Mouse (Mus musculus) adrenal gland, postnatal 10 days (tissue): Measurements from ENCODE around the gene Tbl1x. TPM values are rescaled to one million over a fixed set of nuclear protein-coding genes. Genes with fewer than 3 reads are reported as not detected.
"Not testable (repeated sequence)": the region's sequence is repeated elsewhere in the genome, so short reads cannot be mapped to it uniquely, and the experiment has no call there.

ENCODE experiments used
- DNase-seq: peaks from one replicate; pipeline ENCODE4 v3.0.0; 2021; ENCODE audit warnings: mixed read lengths
- long read RNA-seq, 2 experiments: library from polyadenylated mRNA; stranded (forward); transcript quantifications; one replicate each; pipeline ENCODE4 v2.0.0; 2021
- total RNA-seq, 2 experiments: library from RNA; stranded (reverse); gene quantifications; 2 replicates each; pipeline ENCODE4 v1.2.3; 2021

Gene Tbl1x
- 10 to 100 TPM; 57.3 to 59.6 TPM for total RNA-seq
- long read RNA-seq, experiment 1, full-length matches to known transcripts, result 32 of 46 reads
- long read RNA-seq, experiment 1, partial matches to known transcripts, result 5 of 46 reads
- long read RNA-seq, experiment 1, other reads (novel, unspliced or antisense), result 9 of 46 reads
- long read RNA-seq, experiment 2, full-length matches to known transcripts, result 11 of 18 reads
- long read RNA-seq, experiment 2, partial matches to known transcripts, result 1 of 18 reads
- long read RNA-seq, experiment 2, other reads (novel, unspliced or antisense), result 6 of 18 reads

- DNase-seq, result peak; percentile 79
Measured at GRCm38 (mm10) chrX:77510371-77511300, at the start of gene Tbl1x. TSS of gene Tbl1x (plus strand) at chrX:77511013.

- DNase-seq, result no peak
Measured at GRCm38 (mm10) chrX:77469216-77469615, 41.6 kb upstream of the Tbl1x start.

- no peak for DNase-seq
Measured at GRCm38 (mm10) chrX:77472858-77473257, 38.0 kb upstream of the Tbl1x start.

- no peak for DNase-seq
Measured at GRCm38 (mm10) chrX:77473511-77473910, 37.3 kb upstream of the Tbl1x start.

- no peak for DNase-seq
Measured at GRCm38 (mm10) chrX:77474551-77474950, 36.3 kb upstream of the Tbl1x start.

GRCm38 (mm10) chrX:77477526-77477925 lies 33.3 kb upstream of the Tbl1x start:
- DNase-seq, result no peak

- peak; percentile 45 for DNase-seq
Measured at GRCm38 (mm10) chrX:77487922-77488799, 22.7 kb upstream of the Tbl1x start.

- DNase-seq, result no peak
Measured at GRCm38 (mm10) chrX:77490127-77490526, 20.7 kb upstream of the Tbl1x start.

GRCm38 (mm10) chrX:77509149-77509548 lies 1.7 kb upstream of the Tbl1x start:
- peak; percentile 89 for DNase-seq

- DNase-seq, result peak; percentile 13
Measured at GRCm38 (mm10) chrX:77509776-77510175, 1.0 kb upstream of the Tbl1x start.

GRCm38 (mm10) chrX:77511301-77511993 lies 634 bp downstream of the Tbl1x start:
- DNase-seq, result peak; percentile 56

GRCm38 (mm10) chrX:77511994-77512485 lies 1.2 kb downstream of the Tbl1x start:
- no peak for DNase-seq

- no peak for DNase-seq
Measured at GRCm38 (mm10) chrX:77517274-77518085, 6.7 kb downstream of the Tbl1x start.

- DNase-seq, result no peak
Measured at GRCm38 (mm10) chrX:77518929-77519328, 8.1 kb downstream of the Tbl1x start.

GRCm38 (mm10) chrX:77522842-77523375 lies 12.1 kb downstream of the Tbl1x start:
- no peak for DNase-seq

- no peak for DNase-seq
Measured at GRCm38 (mm10) chrX:77525179-77525578, 14.4 kb downstream of the Tbl1x start.

- DNase-seq, result no peak
Measured at GRCm38 (mm10) chrX:77528401-77528800, 17.6 kb downstream of the Tbl1x start.

- no peak for DNase-seq
Measured at GRCm38 (mm10) chrX:77530997-77531396, 20.2 kb downstream of the Tbl1x start.

GRCm38 (mm10) chrX:77533922-77534321 lies 23.1 kb downstream of the Tbl1x start:
- peak; percentile 35 for DNase-seq

GRCm38 (mm10) chrX:77539770-77540169 lies 29.0 kb downstream of the Tbl1x start:
- not testable (repeated sequence) for DNase-seq
